Mouse (Mus musculus) midbrain, embryonic 14.5 days (tissue): Measurements from ENCODE around the gene Crlf3. TPM values are rescaled to one million over a fixed set of nuclear protein-coding genes. Genes with fewer than 3 reads are reported as not detected.
A peak's percentile ranks its signal among the peaks of the same experiment; 100 is the strongest.
"Not testable (repeated sequence)": the region's sequence is repeated elsewhere in the genome, so short reads cannot be mapped to it uniquely, and the experiment has no call there.

ENCODE experiments used
- ATAC-seq: fragments of 200-750 bp; cut with Nextera tagmentation; 2 replicates; pipeline ENCODE4 v1.8.0; 2017; ENCODE audit warnings: moderate number of reproducible peaks, moderate library complexity; ENCODE audit not compliant: low FRiP score, low TSS enrichment
- DNase-seq: peaks from one replicate; pipeline ENCODE4 v3.0.0-alpha.2; 2015
- H3K27ac ChIP-seq: fragments of 300-500 bp; sonication (generic); replicated peaks from 2 replicates; pipeline ENCODE4 v1.5.1; 2014; ENCODE audit warnings: mild to moderate bottlenecking, low read depth, low read length, moderate library complexity
- H3K27me3 ChIP-seq: fragments of 300-500 bp; sonication (generic); 2 replicates; pipeline ENCODE4 v1.6.1; 2014; ENCODE audit warnings: low read length, control low read depth, mixed read lengths; ENCODE audit not compliant: control insufficient read depth, insufficient read depth
- H3K36me3 ChIP-seq: fragments of 300-500 bp; sonication (generic); 2 replicates; pipeline ENCODE4 v1.6.1; 2014; ENCODE audit warnings: low read length, control low read depth; ENCODE audit not compliant: control insufficient read depth, insufficient read depth
- H3K4me1 ChIP-seq: fragments of 300-500 bp; sonication (generic); 2 replicates; pipeline ENCODE4 v1.6.1; 2014; ENCODE audit warnings: mild to moderate bottlenecking, antibody characterized with exemption, low read length, control low read depth; ENCODE audit not compliant: control insufficient read depth, insufficient read depth
- H3K4me2 ChIP-seq: fragments of 300-500 bp; sonication (generic); 2 replicates; pipeline ENCODE4 v1.6.1; 2014; ENCODE audit warnings: mild to moderate bottlenecking, low read length, moderate library complexity
- H3K4me3 ChIP-seq: fragments of 300-500 bp; sonication (generic); replicated peaks from 2 replicates; pipeline ENCODE4 v1.5.1; 2014; ENCODE audit warnings: low read depth, low read length
- H3K9ac ChIP-seq: fragments of 300-500 bp; sonication (generic); replicated peaks from 2 replicates; pipeline ENCODE4 v1.6.1; 2014; ENCODE audit warnings: mild to moderate bottlenecking, low read length, moderate library complexity
- H3K9me3 ChIP-seq: fragments of 300-500 bp; sonication (generic); 2 replicates; pipeline ENCODE4 v1.6.1; 2016; ENCODE audit warnings: low read length, control low read depth, mixed read lengths; ENCODE audit not compliant: control insufficient read depth
- WGBS: fragments of 180-500 bp; shearing (Covaris S2); extraction: QIAGEN DNeasy Blood & Tissue Kit; methylation state at CpG from one replicate; pipeline ENCODE4 v1.1.7; 2014; 5-methylcytosine and 5-hydroxymethylcytosine counted together
- polyA plus RNA-seq: library from polyadenylated mRNA; unstranded; fragments of >200 nt; fragmentation: Nextera tagmentation; extraction: Ambion mirVana; gene quantifications from 2 replicates; pipeline ENCODE4 v1.2.1, GENCODE M21; 2014

The Crlf3 gene
- polyA plus RNA-seq, 1 experiment from 2014 or later: 12.7 TPM

DNA sequence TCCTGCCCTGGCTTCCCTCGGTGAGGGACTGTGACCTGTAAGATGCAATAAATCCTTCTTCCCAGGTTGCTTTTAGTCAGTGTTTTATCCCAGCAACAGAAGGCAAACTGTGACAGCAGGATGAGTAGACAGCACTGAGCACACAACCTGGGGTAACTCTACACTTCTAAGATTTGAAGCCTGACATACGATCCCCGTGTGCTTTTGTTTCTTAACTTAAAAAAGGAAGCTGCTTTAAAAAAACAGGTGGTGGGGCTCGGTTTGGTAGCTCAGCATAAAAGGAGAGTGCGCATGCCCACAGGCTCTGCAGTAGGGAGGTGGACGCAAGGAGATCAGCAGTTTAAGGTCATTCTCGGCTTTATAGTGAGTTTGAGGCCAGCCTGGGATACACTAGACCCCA lies 28.3 kb downstream of the Crlf3 start:
- WGBS: 78% methylated on average over 7 of the region's 7 CpGs
- Histone ChIP-seq H3K36me3 (peaks cover 19% of the 10 kb centered on the region; the same call in 1 of the 2 replicates), H3K4me1 (no peaks in the 10 kb centered on the region), H3K4me3 (no peak overlapping the region), H3K4me2 (no peak overlapping the region), H3K9me3 (no peaks in the 10 kb centered on the region), H3K27me3 (no peaks in the 10 kb centered on the region), H3K9ac (no peak overlapping the region), H3K27ac (no peak overlapping the region)
- ATAC-seq (no peak), DNase-seq (no peak)

DNA sequence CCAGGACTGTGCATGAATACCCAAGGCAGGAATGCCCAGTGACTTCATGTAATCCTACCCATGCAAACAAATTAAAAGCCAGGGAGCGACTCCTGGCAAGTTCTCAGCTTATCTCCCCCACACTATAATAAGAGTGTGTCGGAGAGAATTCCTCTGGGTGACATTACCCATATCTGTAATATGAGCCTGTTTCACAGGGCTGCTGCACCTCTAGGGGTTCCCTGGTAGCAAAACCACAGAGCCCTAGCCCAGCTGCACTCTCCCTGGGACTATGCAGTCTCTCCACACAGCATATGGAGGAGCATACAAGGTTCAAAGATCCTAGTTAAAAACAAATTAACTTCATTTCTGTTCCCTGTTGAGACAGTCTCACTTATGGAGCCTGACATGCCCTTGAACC lies 30.7 kb downstream of the Crlf3 start:
- H3K4me3 ChIP-seq: no peak overlapping the region
- no peaks in the 10 kb centered on the region for H3K4me1 ChIP-seq
- H3K4me2 ChIP-seq: no peak overlapping the region
- H3K9me3 ChIP-seq: no peaks in the 10 kb centered on the region
- WGBS: 65% methylated on average over 2 of the region's 2 CpGs
- H3K27me3 ChIP-seq: no peaks in the 10 kb centered on the region
- ATAC-seq: no peak
- no peak for DNase-seq
- no peak overlapping the region for H3K9ac ChIP-seq
- 0 out of 2 replicates have a peak, but pooled peaks cover 6% of the 10 kb centered on the region for H3K36me3 ChIP-seq
- H3K27ac ChIP-seq: no peak overlapping the region

DNA sequence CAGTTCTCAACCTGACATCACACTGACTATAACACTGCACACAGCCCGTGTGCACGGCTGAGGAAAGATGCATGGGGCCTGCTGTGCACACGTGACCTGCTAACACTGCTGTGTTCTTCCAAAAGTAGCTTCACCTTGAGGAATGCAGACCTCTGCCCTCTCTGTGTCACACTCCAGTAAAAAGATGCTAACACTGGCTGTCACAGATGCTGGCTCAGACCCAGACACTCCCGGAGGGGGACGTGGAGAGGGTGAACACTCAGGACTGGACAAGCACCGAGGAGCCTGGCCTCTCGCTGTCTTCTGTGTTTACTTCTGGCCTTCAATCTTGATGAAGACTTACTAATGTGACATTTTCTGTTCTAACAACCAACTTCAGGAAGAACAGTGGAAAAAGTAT lies 33.9 kb downstream of the Crlf3 start:
- Histone ChIP-seq H3K9ac (no peak overlapping the region), H3K27me3 (no peaks in the 10 kb centered on the region), H3K36me3 (0 out of 2 replicates have a peak, but pooled peaks cover 3% of the 10 kb centered on the region), H3K4me3 (no peak overlapping the region), H3K27ac (no peak overlapping the region), H3K4me2 (no peak overlapping the region), H3K9me3 (no peaks in the 10 kb centered on the region), H3K4me1 (no peaks in the 10 kb centered on the region)
- ATAC-seq: no peak
- WGBS: 90% methylated on average over 7 of the region's 7 CpGs
- DNase-seq: no peak

DNA sequence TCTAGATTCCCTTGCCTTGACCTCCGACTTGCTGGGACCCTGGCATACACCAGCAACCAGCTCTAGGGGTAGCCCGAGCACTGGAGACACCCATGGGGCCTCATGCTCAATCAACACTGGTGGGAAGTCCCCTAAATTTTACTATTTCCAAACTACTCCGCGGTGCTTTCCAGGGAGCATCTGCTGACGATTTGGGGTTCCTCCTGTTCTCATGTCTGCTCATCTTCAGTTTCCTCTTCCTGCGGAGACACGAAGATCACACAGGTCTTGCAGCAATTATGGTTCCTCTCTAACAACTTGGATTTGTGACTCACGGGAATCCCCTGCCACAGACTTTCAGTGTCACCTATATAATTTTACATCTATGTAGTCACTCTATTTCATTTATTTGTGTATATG lies 37.4 kb downstream of the Crlf3 start:
- no peaks in the 10 kb centered on the region for H3K27me3 ChIP-seq
- WGBS: 87% methylated on average over 8 of the region's 8 CpGs
- H3K36me3 ChIP-seq: 0 out of 2 replicates have a peak, but pooled peaks cover 3% of the 10 kb centered on the region
- no peaks in the 10 kb centered on the region for H3K4me1 ChIP-seq
- ATAC-seq (no peak), DNase-seq (no peak)
- H3K9me3 ChIP-seq: no peaks in the 10 kb centered on the region
- no peak overlapping the region for H3K27ac ChIP-seq
- no peak overlapping the region for H3K4me3 ChIP-seq
- H3K9ac ChIP-seq: no peak overlapping the region
- H3K4me2 ChIP-seq: no peak overlapping the region

DNA sequence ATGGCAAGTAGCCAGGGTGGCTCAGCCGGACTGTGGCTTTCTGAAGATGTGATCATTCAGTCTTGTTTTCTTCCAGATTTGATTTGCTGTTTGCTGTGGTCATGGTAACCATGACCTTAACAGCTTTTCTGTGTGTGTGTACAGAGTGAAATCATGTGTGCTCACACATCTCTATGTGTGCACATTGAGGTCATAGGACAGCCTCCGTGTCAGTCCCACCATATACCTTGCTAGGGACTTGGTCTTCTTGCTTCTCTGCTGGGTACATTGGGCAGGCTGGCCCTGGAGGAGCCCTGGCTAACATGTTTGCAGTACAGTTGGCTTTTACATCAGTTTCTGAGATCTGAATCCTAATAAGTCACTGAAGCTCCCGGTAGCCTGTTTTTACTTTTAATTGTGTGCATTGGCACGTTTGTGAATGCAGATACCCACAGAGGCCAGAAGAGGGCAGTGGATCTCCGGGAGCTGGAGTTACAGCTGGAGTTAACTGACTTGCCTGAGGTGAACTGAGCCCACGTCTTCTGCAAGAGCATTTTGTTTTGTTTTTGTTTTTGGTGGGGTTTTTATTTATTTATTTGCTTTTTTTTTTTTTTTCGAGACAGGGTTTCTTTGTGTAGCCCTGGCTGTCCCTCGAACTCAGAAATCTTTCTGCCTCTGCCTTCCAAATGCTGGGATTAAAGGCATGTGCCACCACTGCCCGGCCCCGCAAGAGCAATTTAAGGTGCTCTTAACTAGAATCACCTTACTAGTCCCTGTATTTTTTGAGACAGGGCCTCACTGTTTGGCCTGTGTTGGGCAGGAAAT lies 38.0 kb downstream of the Crlf3 start:
- ATAC-seq (no peak), DNase-seq (peak; percentile 64)
- Histone ChIP-seq H3K4me2 (no peak overlapping the region), H3K4me1 (no peaks in the 10 kb centered on the region), H3K27ac (no peak overlapping the region), H3K4me3 (no peak overlapping the region), H3K27me3 (no peaks in the 10 kb centered on the region), H3K9me3 (no peaks in the 10 kb centered on the region), H3K36me3 (no peaks in the 10 kb centered on the region), H3K9ac (no peak overlapping the region)
- 56% methylated on average over 10 of the region's 10 CpGs for WGBS

DNA sequence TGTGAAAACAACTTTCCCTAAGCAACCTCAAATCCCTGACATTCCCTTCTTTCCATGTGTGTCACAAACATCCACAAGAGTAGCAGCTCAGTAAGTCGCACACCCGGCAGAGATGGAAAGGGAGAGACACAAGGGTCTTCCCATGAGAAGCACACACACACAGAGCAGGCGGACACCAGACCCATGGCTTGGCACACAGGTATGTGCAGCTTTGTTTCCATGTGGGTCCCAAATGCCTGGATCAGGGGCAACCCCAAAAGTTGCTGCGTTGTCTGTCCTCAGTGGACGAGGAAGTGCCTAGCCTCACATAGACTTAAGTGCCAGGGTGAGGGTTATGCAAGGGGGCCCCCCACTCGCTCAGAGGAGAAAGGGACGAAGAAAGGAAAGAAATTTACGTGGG lies 43.3 kb downstream of the Crlf3 start:
- H3K27me3 ChIP-seq: no peaks in the 10 kb centered on the region
- H3K4me3 ChIP-seq: no peak overlapping the region
- H3K4me1 ChIP-seq: no peaks in the 10 kb centered on the region
- DNase-seq (no peak), ATAC-seq (no peak)
- no peak overlapping the region for H3K27ac ChIP-seq
- H3K4me2 ChIP-seq: no peak overlapping the region
- peaks cover 21% of the 10 kb centered on the region for H3K36me3 ChIP-seq
- WGBS: 81% methylated on average over 8 of the region's 8 CpGs
- no peak overlapping the region for H3K9ac ChIP-seq
- no peaks in the 10 kb centered on the region for H3K9me3 ChIP-seq

DNA sequence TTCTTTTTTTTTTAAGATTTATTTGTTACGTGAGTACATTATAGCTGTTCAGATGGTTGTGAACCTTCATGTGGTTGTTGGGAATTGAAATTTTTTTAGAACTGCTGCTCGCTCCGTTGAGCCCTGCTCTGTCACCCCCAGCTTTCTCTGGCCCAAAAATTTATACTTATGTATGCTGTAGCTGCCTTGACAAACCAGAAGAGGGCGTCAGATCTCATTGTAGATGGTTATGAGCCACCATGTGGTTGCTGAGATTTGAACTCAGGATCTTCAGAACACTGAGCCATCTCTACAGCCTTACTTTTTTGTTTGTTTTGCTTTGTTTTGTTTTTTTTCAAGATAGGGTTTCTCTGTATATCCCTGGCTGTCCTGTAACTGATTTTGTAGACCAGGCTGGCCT lies 59.5 kb downstream of the Crlf3 start:
- H3K4me2 ChIP-seq: no peak overlapping the region
- no peaks in the 10 kb centered on the region for H3K27me3 ChIP-seq
- no peak for DNase-seq
- H3K4me3 ChIP-seq: no peak overlapping the region
- no peak for ATAC-seq
- H3K27ac ChIP-seq: no peak overlapping the region
- no peaks in the 10 kb centered on the region for H3K4me1 ChIP-seq
- WGBS: 91% methylated on average over 4 of the region's 4 CpGs
- peaks cover 78% of the 10 kb centered on the region for H3K36me3 ChIP-seq
- no peaks in the 10 kb centered on the region for H3K9me3 ChIP-seq
- H3K9ac ChIP-seq: no peak overlapping the region

DNA sequence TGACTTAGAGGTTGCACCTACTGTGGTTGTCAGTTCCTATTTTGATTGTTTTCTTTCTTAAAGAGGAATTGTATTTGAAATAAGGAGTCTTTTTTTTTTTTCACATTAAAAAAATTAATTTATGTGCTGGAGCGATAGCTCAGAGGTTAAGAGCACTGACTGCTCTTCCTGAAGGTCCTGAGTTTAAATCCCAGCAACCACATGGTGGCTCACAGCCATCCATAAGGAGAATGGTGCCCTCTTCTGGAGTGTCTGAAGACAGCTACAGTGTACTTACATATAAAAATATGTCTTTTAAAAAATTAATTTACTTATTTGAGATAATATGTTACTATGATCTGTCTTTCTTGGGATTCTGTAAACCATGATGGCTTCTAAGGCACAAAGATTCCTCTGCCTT lies 61.0 kb downstream of the Crlf3 start:
- WGBS: 97% methylated on average over 1 of the region's 1 CpGs
- no peaks in the 10 kb centered on the region for H3K4me1 ChIP-seq
- H3K27me3 ChIP-seq: no peaks in the 10 kb centered on the region
- no peaks in the 10 kb centered on the region for H3K9me3 ChIP-seq
- H3K4me3 ChIP-seq: no peak overlapping the region
- DNase-seq: no peak
- H3K36me3 ChIP-seq: peaks cover 75% of the 10 kb centered on the region
- H3K9ac ChIP-seq: no peak overlapping the region
- no peak overlapping the region for H3K27ac ChIP-seq
- H3K4me2 ChIP-seq: no peak overlapping the region
- no peak for ATAC-seq

DNA sequence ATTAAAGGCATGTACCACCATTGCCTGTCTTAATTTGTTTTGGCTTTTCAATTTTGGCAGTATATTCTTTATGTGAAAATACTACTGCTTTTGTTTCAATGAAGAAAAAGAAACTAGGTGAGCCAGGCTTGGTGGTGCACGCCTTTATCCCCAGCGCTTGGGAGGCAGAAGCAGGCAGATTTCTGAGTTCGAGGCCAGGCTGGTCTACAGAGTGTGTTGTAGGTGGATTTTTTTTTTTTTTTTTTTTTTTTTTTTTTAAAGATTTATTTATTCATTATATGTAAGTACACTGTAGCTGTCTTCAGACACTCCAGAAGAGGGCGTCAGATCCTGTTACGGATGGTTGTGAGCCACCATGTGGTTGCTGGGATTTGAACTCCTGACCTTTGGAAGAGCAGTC lies 64.3 kb downstream of the Crlf3 start:
- H3K9me3 ChIP-seq, ATAC-seq, H3K27me3 ChIP-seq, H3K4me1 ChIP-seq, H3K27ac ChIP-seq, DNase-seq, H3K9ac ChIP-seq, H3K4me2 ChIP-seq, H3K4me3 ChIP-seq: not testable (repeated sequence)
- 98% methylated on average over 3 of the region's 5 CpGs for WGBS
- H3K36me3 ChIP-seq: peaks cover 74% of the 10 kb centered on the region
